In genomic region chr7:6456399-6456798, GRCm38 (mm10) we compare ENCODE assay signal across 28 mouse cellular contexts. TPM values are rescaled to one million over a fixed set of nuclear protein-coding genes. Genes with fewer than 3 reads are reported as not detected.
DNase-seq lines count a peak whose midpoint lies in the region; ATAC-seq and TF ChIP-seq lines count a peak whose summit lies in the region.
"Had no signal": no experiment of that assay in that cellular context is flagged by ENCODE, and none has a peak within 500 bp of the region (broad histone marks: within the 10 kb centered on the region; RNA-seq: fewer than 3 reads in every experiment).

No protein-coding gene starts in this region.

- H3K9ac ChIP-seq in kidney, embryonic 14.5 days (ENCODE audit: low read depth, low read length), result no peak overlapping the region
- H3K9ac ChIP-seq in ES-E14 (ENCODE audit: insufficient read depth, low read depth, low read length, poor library complexity, severe bottlenecking), result no peak overlapping the region
- H3K9ac ChIP-seq in hindbrain, embryonic 13.5 days, result no peak overlapping the region
- H3K9ac ChIP-seq: hindbrain, embryonic 12.5 days; liver, postnatal 0 days; midbrain, embryonic 15.5 days; neural tube, embryonic 15.5 days had no signal

- no peak for ATAC-seq in kidney, embryonic 14.5 days (ENCODE audit: low FRiP score, low TSS enrichment)
- ATAC-seq in hindbrain, embryonic 13.5 days (ENCODE audit: low FRiP score), result no peak
- ATAC-seq: CD4-positive, CD25-positive, alpha-beta regulatory T cell, adult 4 months; inflammation-experienced regulatory T-cells, adult 6 months; liver, postnatal 0 days; midbrain, embryonic 15.5 days had no signal

- in situ Hi-C loops in ES-E14 (cut with MboI; ENCODE audit: low sequenced_read_pairs in 2 of 2, unreplicated experiment in 2 of 2), result loop anchor here in 1 of 2 experiments (25.0 kb wide), 1 partner anchor 181 kb away; no protein-coding TSS in a partner anchor

- H3K27ac ChIP-seq in kidney, embryonic 14.5 days (ENCODE audit: low read depth, low read length), result no peak overlapping the region
- no peak overlapping the region for H3K27ac ChIP-seq in ES-E14 (ENCODE audit: insufficient read depth, low read depth, low read length, poor library complexity, severe bottlenecking)
- no peak overlapping the region for H3K27ac ChIP-seq in hindbrain, embryonic 13.5 days
- H3K27ac ChIP-seq: hindbrain, embryonic 12.5 days; layer of hippocampus, adult 2 months; midbrain, embryonic 15.5 days; neural tube, embryonic 15.5 days had no signal

- no peaks in the 10 kb centered on the region for H3K4me1 ChIP-seq in kidney, embryonic 14.5 days (ENCODE audit: control insufficient read depth, insufficient read depth, low read length)
- H3K4me1 ChIP-seq in ES-E14 (ENCODE audit: control insufficient read depth in 2 of 2, insufficient read depth in 2 of 2, low read length in 2 of 2, poor library complexity in 1 of 2), result no peaks in the 10 kb centered on the region
- no peaks in the 10 kb centered on the region for H3K4me1 ChIP-seq in hindbrain, embryonic 13.5 days (replicated peaks)
- H3K4me1 ChIP-seq: hindbrain, embryonic 12.5 days; midbrain, embryonic 15.5 days; neural tube, embryonic 15.5 days had no signal

- H3K36me3 ChIP-seq in kidney, embryonic 14.5 days (ENCODE audit: control insufficient read depth, insufficient read depth, low read length), result no peaks in the 10 kb centered on the region
- H3K36me3 ChIP-seq in ES-E14 (ENCODE audit: control insufficient read depth, insufficient read depth, low read length, poor library complexity, severe bottlenecking), result no peaks in the 10 kb centered on the region
- H3K36me3 ChIP-seq in myocyte (ENCODE audit: control insufficient read depth, insufficient read depth), result no peaks in the 10 kb centered on the region
- no peaks in the 10 kb centered on the region for H3K36me3 ChIP-seq in hindbrain, embryonic 13.5 days
- H3K36me3 ChIP-seq: hindbrain, embryonic 12.5 days; midbrain, embryonic 15.5 days; neural tube, embryonic 15.5 days had no signal

- H3K27me3 ChIP-seq in kidney, embryonic 14.5 days (ENCODE audit: control insufficient read depth, insufficient read depth, low read length), result no peaks in the 10 kb centered on the region
- H3K27me3 ChIP-seq in myocyte (ENCODE audit: control insufficient read depth, insufficient read depth, insufficient read length), result no peaks in the 10 kb centered on the region
- H3K27me3 ChIP-seq in hindbrain, embryonic 13.5 days, result no peaks in the 10 kb centered on the region
- H3K27me3 ChIP-seq: hindbrain, embryonic 12.5 days; midbrain, embryonic 15.5 days; neural tube, embryonic 15.5 days had no signal

- 40% methylated on average over 3 of the region's 3 CpGs for WGBS in kidney, embryonic 14.5 days
- 45% methylated on average over 3 of the region's 3 CpGs for WGBS in hindbrain, embryonic 13.5 days

- no peak overlapping the region for H3K4me3 ChIP-seq in kidney, embryonic 14.5 days (ENCODE audit: low read length)
- no peak overlapping the region for H3K4me3 ChIP-seq in ES-E14 (ENCODE audit: insufficient read depth in 1 of 2, low read depth in 1 of 2, low read length in 2 of 2, poor library complexity in 1 of 2, severe bottlenecking in 1 of 2)
- no peak overlapping the region for H3K4me3 ChIP-seq in myocyte
- no peak overlapping the region for H3K4me3 ChIP-seq in hindbrain, embryonic 13.5 days
- H3K4me3 ChIP-seq: hindbrain, embryonic 12.5 days; layer of hippocampus, adult 2 months; midbrain, embryonic 15.5 days; neural tube, embryonic 15.5 days had no signal

- DNase-seq in kidney, postnatal 4 days, result peak; percentile 17 to 19
- DNase-seq in ES-E14 (ENCODE audit: low read depth, low spot score) (peak; percentile 41), ZHBTc4 (ENCODE audit: low read depth, low spot score) (peak; percentile 55)
- DNase-seq in thymus, postnatal 4 days, result no peak
- DNase-seq: cerebellum, adult 18-20 months; heart, postnatal 10 days; kidney, adult 9 months; liver, postnatal 0 days; lung, postnatal 36 days; thymus, adult 2 months had no signal

- H3ac ChIP-seq in myocyte (ENCODE audit: control insufficient read depth, insufficient read length), result no peak overlapping the region

- H3K79me2 ChIP-seq in myocyte (ENCODE audit: control insufficient read depth, insufficient read depth), result no peaks in the 10 kb centered on the region

- H3K4me2 ChIP-seq in kidney, embryonic 14.5 days (replicated peaks; ENCODE audit: low read depth, low read length), result no peak overlapping the region
- no peak overlapping the region for H3K4me2 ChIP-seq in myocyte (ENCODE audit: low read depth)
- no peak overlapping the region for H3K4me2 ChIP-seq in hindbrain, embryonic 13.5 days
- H3K4me2 ChIP-seq: heart, embryonic 11.5 days; hindbrain, embryonic 12.5 days; midbrain, embryonic 15.5 days; neural tube, embryonic 15.5 days had no signal

- no peak for TF ChIP-seq POLR2A in myocyte (IDR thresholded peaks at IDR 0.05; ENCODE audit: insufficient read length, low read depth)

- H3K9me3 ChIP-seq in kidney, embryonic 14.5 days (ENCODE audit: control insufficient read depth, low read length), result peaks cover 4% of the 10 kb centered on the region; the same call in 1 of the 2 replicates
- H3K9me3 ChIP-seq in ES-E14 (ENCODE audit: control insufficient read depth, insufficient read depth, low read depth, low read length), result no peaks in the 10 kb centered on the region
- no peaks in the 10 kb centered on the region for H3K9me3 ChIP-seq in hindbrain, embryonic 13.5 days
- H3K9me3 ChIP-seq: midbrain, embryonic 15.5 days; neural tube, embryonic 15.5 days had no signal

TF ChIP-seq in ES-E14, 5 proteins besides CTCF, POLR2A, EP300 and RAD21:
- TF ChIP-seq MAFK (IDR thresholded peaks at IDR 0.05; ENCODE audit: insufficient read depth, low read depth, low read length), result no peak
- no peak for TF ChIP-seq HCFC1 (IDR thresholded peaks at IDR 0.05; ENCODE audit: borderline replicate concordance, insufficient read depth, low read length)
- no peak for TF ChIP-seq ZNF384 (IDR thresholded peaks at IDR 0.05; ENCODE audit: low read depth, low read length)

TF ChIP-seq in myocyte, 11 proteins besides CTCF, POLR2A, EP300 and RAD21:
- TF ChIP-seq REST (IDR thresholded peaks at IDR 0.05; ENCODE audit: insufficient read depth, insufficient read length) (peak; percentile 87), E2F4 (IDR thresholded peaks at IDR 0.05; ENCODE audit: insufficient read depth) (no peak)
TF ChIP-seq in myocyte: peak in this region for 1.

RNA-seq across cellular contexts. Expression of gene Olfr1336, which starts 0.4 kb away (rescaled TPM):
- not detected in 2 replicates for polyA plus RNA-seq in kidney, embryonic 14.5 days (2014; fragmentation: Nextera tagmentation; extraction: Ambion mirVana)
- total RNA-seq in ES-E14 (2012; rRNA removed), result not detected in 2 replicates
- not detected for polyA plus RNA-seq in myocyte (2012; fragmentation: generic; extraction: Trizol)
- 0.03 TPM in 1 of 2 replicates, not detected in the other for polyA plus RNA-seq in hindbrain, embryonic 13.5 days (2015; fragmentation: Nextera tagmentation; extraction: Ambion mirVana)
- total RNA-seq: adrenal gland, postnatal 36 days; gastrocnemius, adult 18-20 months; gastrocnemius, postnatal 4 days; heart, postnatal 10 days; left cerebral cortex, postnatal 25 days; liver, adult 2 months; megakaryocyte-erythroid progenitor cell, adult 5-6 weeks had no signal
- polyA plus RNA-seq: forebrain, embryonic 11.5 days; heart, embryonic 11.5 days; hindbrain, embryonic 12.5 days; liver, adult 2 months; liver, postnatal 0 days; midbrain, embryonic 15.5 days; stomach, embryonic 16.5 days; thymus, adult 2 months had no signal

RNA-seq across cellular contexts. Expression of gene Olfr1346, which starts 10.5 kb away (rescaled TPM):
- not detected in 2 replicates for polyA plus RNA-seq in kidney, embryonic 14.5 days (2014; fragmentation: Nextera tagmentation; extraction: Ambion mirVana)
- not detected in 2 replicates for total RNA-seq in ES-E14 (2012; rRNA removed)
- not detected for polyA plus RNA-seq in myocyte (2012; fragmentation: generic; extraction: Trizol)
- not detected in 2 replicates for polyA plus RNA-seq in hindbrain, embryonic 13.5 days (2015; fragmentation: Nextera tagmentation; extraction: Ambion mirVana)
- total RNA-seq: adrenal gland, postnatal 36 days; gastrocnemius, adult 18-20 months; gastrocnemius, postnatal 4 days; heart, postnatal 10 days; layer of hippocampus, adult 2 months; left cerebral cortex, postnatal 25 days; liver, adult 2 months; megakaryocyte-erythroid progenitor cell, adult 5-6 weeks had no signal
- polyA plus RNA-seq: CD4-positive, CD25-positive, alpha-beta regulatory T cell, adult 4 months; forebrain, embryonic 11.5 days; heart, embryonic 11.5 days; hindbrain, embryonic 12.5 days; liver, adult 2 months; liver, postnatal 0 days; midbrain, embryonic 15.5 days; neural tube, embryonic 15.5 days; stomach, embryonic 16.5 days; thymus, adult 2 months had no signal

RNA-seq across cellular contexts. Expression of gene Olfr1344, which starts 17.9 kb away (rescaled TPM):
- polyA plus RNA-seq in kidney, embryonic 14.5 days (2014; fragmentation: Nextera tagmentation; extraction: Ambion mirVana), result not detected in 2 replicates
- total RNA-seq in ES-E14 (2012; rRNA removed), result 0.37 TPM in 1 of 2 replicates, not detected in the other
- not detected for polyA plus RNA-seq in myocyte (2012; fragmentation: generic; extraction: Trizol)
- not detected in 2 replicates for polyA plus RNA-seq in hindbrain, embryonic 13.5 days (2015; fragmentation: Nextera tagmentation; extraction: Ambion mirVana)
- total RNA-seq: adrenal gland, postnatal 36 days; gastrocnemius, adult 18-20 months; gastrocnemius, postnatal 4 days; heart, postnatal 10 days; liver, adult 2 months; megakaryocyte-erythroid progenitor cell, adult 5-6 weeks had no signal
- polyA plus RNA-seq: CD4-positive, CD25-positive, alpha-beta regulatory T cell, adult 4 months; forebrain, embryonic 11.5 days; heart, embryonic 11.5 days; hindbrain, embryonic 12.5 days; inflammation-experienced regulatory T-cells, adult 6 months; liver, adult 2 months; liver, postnatal 0 days; midbrain, embryonic 15.5 days; stomach, embryonic 16.5 days had no signal

RNA-seq across cellular contexts. Expression of gene Olfr5, which starts 30.3 kb away (rescaled TPM):
- polyA plus RNA-seq in kidney, embryonic 14.5 days (2014; fragmentation: Nextera tagmentation; extraction: Ambion mirVana), result not detected in 2 replicates
- not detected in 2 replicates for total RNA-seq in ES-E14 (2012; rRNA removed)
- polyA plus RNA-seq in myocyte (2012; fragmentation: generic; extraction: Trizol), result not detected
- not detected in 2 replicates for polyA plus RNA-seq in hindbrain, embryonic 13.5 days (2015; fragmentation: Nextera tagmentation; extraction: Ambion mirVana)
- total RNA-seq: adrenal gland, postnatal 36 days; gastrocnemius, adult 18-20 months; gastrocnemius, postnatal 4 days; heart, postnatal 10 days; layer of hippocampus, adult 2 months; left cerebral cortex, postnatal 25 days; liver, adult 2 months; megakaryocyte-erythroid progenitor cell, adult 5-6 weeks had no signal
- polyA plus RNA-seq: CD4-positive, CD25-positive, alpha-beta regulatory T cell, adult 4 months; forebrain, embryonic 11.5 days; heart, embryonic 11.5 days; hindbrain, embryonic 12.5 days; inflammation-experienced regulatory T-cells, adult 6 months; liver, adult 2 months; liver, postnatal 0 days; midbrain, embryonic 15.5 days; neural tube, embryonic 15.5 days; stomach, embryonic 16.5 days; thymus, adult 2 months had no signal

RNA-seq across cellular contexts. Expression of gene Olfr1347, which starts 43.2 kb away (rescaled TPM):
- not detected in 2 replicates for polyA plus RNA-seq in kidney, embryonic 14.5 days (2014; fragmentation: Nextera tagmentation; extraction: Ambion mirVana)
- not detected in 2 replicates for total RNA-seq in ES-E14 (2012; rRNA removed)
- polyA plus RNA-seq in myocyte (2012; fragmentation: generic; extraction: Trizol), result not detected
- polyA plus RNA-seq in hindbrain, embryonic 13.5 days (2015; fragmentation: Nextera tagmentation; extraction: Ambion mirVana), result not detected in 2 replicates
- total RNA-seq: adrenal gland, postnatal 36 days; gastrocnemius, adult 18-20 months; gastrocnemius, postnatal 4 days; heart, postnatal 10 days; layer of hippocampus, adult 2 months; left cerebral cortex, postnatal 25 days; liver, adult 2 months; megakaryocyte-erythroid progenitor cell, adult 5-6 weeks had no signal
- polyA plus RNA-seq: CD4-positive, CD25-positive, alpha-beta regulatory T cell, adult 4 months; forebrain, embryonic 11.5 days; heart, embryonic 11.5 days; hindbrain, embryonic 12.5 days; inflammation-experienced regulatory T-cells, adult 6 months; liver, adult 2 months; liver, postnatal 0 days; midbrain, embryonic 15.5 days; neural tube, embryonic 15.5 days; stomach, embryonic 16.5 days; thymus, adult 2 months had no signal
